Mouse (Mus musculus): ENCODE measurements at regions not wholly inside any gene's neighbourhood (a gene's known extent, or its start where the extent isn't known, plus 50 kb on each side); places are given as distances from the start of the nearest gene placed in this dataset.

DNA sequence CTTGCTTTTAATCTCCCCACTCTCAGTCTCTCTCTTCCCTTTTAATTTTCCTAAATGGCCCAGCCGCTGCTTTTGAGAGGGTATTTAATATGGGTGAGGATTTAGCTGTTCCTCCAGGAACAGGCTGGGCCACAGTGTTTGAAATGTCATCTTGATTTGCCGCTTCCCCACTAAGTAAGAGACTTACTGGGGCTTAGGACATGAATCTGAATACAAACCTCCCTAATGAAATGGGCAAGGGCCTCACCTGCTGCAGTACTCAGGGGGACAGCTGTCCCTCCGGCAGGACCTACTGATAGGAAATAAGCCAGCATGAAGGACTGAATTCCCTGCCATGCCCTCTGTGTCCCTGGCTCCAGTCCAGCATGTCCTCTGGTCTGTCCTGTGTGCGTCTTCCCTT is 50.6 kb upstream of the Prr23a1 start:
- no peak for DNase-seq (ENCODE audit: extremely low spot score)

DNA sequence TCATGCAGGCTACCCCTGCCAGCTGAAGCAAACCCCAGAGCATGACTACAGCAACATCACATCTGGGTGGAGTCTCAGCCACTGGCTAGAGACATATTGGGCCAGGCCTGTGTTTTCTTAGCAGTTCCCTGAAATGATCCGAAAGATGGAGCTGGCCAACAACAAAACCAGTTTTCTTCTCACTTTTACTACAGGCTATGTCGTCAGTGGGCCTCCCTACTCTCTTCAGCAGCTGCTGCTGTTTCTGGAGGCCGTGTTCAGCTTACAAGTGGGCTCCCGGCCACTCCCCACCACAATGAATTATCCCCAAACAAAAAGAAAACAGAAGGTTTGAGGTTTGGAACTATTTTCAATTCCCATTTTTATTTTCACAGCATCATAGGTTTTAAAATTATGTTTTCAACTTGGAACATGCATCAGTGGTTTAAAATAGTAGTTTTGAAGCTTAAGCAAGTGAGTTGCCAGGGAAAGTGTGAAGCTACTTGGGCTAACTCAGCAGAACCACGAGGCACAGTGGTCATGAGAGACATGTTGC is 68.6 kb upstream of the Prr23a1 start:
- DNase-seq (ENCODE audit: extremely low spot score): no peak

GRCm38 (mm10) chr9:98773212-98773611 is 69.1 kb upstream of the Prr23a1 start:
- no peak for DNase-seq (ENCODE audit: extremely low spot score)

GRCm38 (mm10) chr9:98754764-98755163 is 87.5 kb upstream of the Prr23a1 start:
- no peak for DNase-seq (ENCODE audit: extremely low spot score)

- DNase-seq (ENCODE audit: extremely low spot score): no peak
Observed at GRCm38 (mm10) chr9:98753356-98753953, 88.8 kb upstream of the Prr23a1 start.

- DNase-seq (ENCODE audit: extremely low spot score): no peak
Observed at GRCm38 (mm10) chr9:98743785-98744184, 98.5 kb upstream of the Prr23a1 start.

DNA sequence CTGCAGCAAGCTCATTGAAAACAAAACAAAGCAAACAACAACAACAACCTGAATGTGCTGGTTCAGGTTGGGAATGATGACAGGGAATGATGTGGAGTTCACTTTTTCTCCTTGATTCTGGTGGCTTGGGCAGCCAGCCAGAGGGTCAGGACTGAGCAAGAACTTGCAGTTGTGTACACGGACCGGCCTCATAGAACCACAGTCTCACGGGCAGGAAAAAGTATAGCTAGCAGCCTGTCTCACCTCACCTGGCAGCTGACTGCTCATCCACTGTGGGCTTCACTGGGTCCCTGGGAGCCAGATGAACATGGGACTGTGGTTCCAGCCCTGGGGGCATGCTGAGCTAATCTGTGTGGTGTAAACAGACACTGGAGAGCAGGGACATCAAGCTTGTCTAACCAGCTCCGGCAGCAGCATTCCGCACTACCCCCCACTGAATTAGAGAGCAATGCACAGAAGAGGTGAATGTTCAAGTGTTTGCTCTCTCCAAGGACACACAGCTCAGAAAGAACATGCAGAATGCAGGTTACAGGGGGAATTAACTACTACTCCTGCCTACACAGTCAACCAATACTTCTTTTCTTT is 114.9 kb upstream of the Prr23a1 start:
- peak; percentile 31 for DNase-seq (ENCODE audit: extremely low spot score)

- DNase-seq (ENCODE audit: extremely low spot score): peak; percentile 32
Observed at GRCm38 (mm10) chr9:98726638-98727037, 115.7 kb upstream of the Prr23a1 start.

DNA sequence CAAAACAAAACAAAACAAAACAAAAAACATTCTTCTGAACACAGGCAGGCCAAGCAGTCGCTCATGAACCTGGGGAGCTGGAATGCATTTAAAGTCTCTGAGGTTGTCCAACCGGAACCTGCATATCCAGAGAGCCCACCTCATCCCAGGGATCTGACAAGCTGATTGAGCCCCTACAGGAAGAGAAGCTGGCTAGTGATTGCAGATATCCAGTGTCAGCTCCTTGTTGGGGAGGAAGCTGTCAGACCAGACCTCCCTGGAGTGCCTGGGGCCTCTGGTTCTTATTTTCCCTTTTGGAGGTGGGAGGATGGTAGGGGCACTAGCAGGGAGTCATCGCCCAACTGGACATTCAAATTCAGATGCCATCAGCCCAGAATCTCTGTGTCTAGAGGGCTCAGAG is 119.4 kb upstream of the Prr23a1 start:
- no peak for DNase-seq (ENCODE audit: extremely low spot score)

DNA sequence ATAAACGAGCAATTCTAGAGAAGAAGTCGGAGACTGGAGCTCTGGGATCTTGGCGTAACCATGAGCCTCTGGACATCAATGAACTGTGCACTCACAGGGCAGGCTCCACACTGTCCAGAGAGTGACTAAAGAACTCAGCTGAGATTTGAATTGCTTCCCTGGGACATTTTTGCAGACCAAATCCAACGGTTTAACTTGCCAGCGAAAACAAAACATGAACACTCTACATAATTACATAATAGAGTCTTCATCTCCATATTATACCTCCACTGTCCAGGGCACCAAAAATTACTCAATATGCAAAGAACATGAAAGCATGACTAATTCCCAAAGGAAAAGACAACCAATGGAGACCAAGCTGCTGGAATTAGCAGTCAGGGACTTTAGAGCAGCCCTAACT is 119.9 kb upstream of the Mrps22 start:
- no peak for DNase-seq (ENCODE audit: extremely low spot score)

DNA sequence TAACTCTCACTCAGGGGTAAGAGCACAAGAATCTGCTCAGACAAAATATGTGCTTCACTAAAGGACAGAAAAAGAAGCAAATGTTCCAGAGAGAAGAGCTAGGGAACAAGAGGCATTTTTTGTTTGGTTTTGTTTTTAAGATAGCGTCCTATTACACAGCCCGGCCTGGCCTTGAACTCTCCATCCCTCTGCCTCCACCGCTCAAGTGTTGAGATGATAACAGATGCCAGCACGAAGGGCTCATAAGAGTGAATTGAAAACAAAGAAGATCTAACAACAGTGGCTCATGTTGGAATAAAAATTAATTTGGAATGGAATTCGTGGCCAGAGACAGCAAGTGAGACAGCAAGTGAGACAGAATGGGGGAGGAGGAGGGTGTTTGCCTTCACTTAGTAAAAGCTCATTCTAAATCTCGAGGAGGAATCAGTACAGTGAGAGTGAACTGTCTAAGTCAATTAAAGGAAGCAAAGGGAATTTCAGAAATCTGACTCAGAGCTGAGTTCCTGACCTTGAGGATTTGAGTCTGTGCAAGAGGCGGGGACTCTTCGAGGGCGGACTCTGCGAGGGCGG is 116.3 kb upstream of the Mrps22 start:
- DNase-seq (ENCODE audit: extremely low spot score): no peak

- DNase-seq (ENCODE audit: extremely low spot score): no peak
Observed at GRCm38 (mm10) chr9:98714661-98715060, 113.2 kb upstream of the Mrps22 start.

GRCm38 (mm10) chr9:98712826-98713225 is 111.4 kb upstream of the Mrps22 start:
- no peak for DNase-seq (ENCODE audit: extremely low spot score)

DNA sequence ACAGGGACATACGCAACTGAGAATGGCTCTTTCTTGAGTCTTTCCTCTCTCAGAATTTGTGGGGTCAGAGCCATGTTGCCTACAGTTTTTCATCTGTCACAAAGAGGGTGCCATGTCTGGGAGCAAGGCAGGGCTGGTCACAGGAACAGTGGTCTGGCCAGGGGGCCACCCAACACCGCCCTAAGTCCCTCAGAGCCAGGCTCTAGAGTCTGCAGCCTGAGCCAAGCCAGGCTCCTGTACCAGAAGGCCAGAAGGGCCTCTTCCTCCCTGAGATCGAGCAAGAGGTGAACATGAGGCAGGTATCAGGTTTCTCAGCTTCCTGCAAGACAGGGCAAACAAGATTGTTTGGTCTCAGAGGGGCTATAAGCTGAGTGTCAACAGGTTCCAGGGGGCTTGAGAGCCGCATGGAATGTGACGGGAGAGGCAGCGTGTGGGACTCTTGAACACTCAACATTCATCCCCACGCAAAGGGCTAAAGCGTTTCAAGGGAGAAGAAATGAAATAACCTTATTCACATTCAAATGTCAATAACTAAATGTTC is 110.6 kb upstream of the Mrps22 start:
- DNase-seq (ENCODE audit: extremely low spot score): no peak

- DNase-seq (ENCODE audit: extremely low spot score): no peak
Observed at GRCm38 (mm10) chr9:98710155-98710710, 108.8 kb upstream of the Mrps22 start.

DNA sequence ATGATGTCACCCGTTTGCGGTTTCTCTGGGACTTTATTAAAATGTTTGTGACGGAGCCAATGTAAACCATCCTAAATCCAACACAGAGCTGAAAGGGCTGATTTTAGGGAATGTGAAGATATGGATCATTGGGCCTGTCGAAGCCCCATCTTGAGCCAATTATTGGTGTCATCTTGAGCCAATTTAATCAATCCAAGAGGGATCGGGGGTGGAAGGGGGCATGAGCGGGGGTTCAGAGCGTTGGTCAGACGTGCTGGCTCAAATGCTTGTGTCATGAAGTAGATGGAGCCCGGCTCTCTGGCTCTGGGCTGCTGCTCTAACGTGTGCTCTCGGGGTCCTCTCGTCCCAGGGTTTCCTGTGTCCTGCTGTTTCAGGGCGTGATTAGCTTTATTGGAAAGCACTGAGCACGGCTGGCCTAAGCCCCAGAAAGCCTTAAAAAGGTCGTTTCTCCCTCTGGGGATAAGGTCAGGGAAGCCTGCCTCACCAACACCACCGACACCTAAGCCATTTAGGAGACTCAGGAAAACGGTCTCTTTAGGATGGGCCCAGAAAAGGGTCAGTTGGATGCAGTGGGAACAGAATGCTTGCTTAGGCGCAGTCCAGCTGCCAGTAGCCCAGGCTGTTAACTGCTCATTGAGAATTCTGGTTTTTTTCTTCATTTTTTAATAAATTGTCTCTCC is 106.7 kb upstream of the Mrps22 start:
- no peak for DNase-seq (ENCODE audit: extremely low spot score)

DNA sequence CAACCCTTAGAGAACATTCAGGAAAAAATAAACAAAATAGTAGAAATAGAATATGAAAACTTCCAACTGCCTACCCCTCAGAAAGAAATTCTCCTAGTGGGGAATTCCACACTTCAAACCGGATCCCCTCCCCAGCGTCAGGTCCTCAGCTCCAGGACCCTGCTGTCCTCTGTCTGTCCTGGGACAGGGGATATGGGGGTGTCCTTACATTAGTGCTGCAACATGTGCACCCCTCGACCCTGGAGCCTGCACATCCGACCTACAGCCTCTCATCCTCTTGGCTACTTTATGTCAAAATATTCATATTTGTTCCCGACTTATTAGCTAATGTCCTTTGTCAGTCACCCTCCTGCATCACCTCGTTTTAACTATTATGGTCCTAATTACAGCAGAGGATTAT is 106.0 kb upstream of the Mrps22 start:
- DNase-seq (ENCODE audit: extremely low spot score): no peak

- DNase-seq (ENCODE audit: extremely low spot score): peak; percentile 43
Observed at GRCm38 (mm10) chr9:98704131-98704530, 102.7 kb upstream of the Mrps22 start.

DNA sequence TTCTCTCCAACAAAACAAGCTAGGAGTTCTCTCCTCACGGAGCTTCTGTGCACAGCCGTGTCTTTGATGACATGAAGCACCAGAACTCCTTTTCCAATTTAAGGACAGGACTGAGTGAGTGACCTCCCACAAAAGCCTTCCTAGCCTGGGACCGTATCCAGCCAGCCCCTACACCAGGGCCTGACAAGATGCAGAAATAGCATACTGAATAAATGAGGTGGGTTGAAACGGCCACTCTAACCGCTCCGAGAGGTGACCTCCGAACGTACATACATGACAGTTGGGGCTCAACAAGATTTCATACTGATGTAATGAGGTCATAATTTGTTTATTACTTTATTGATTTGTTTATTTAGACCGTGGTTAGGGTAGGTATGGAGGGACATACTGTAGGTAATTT is 101.9 kb upstream of the Mrps22 start:
- no peak for DNase-seq (ENCODE audit: extremely low spot score)

- no peak for DNase-seq (ENCODE audit: extremely low spot score)
Observed at GRCm38 (mm10) chr9:98700571-98700970, 99.1 kb upstream of the Mrps22 start.

- DNase-seq (ENCODE audit: extremely low spot score): peak; percentile 33
Observed at GRCm38 (mm10) chr9:98697155-98697554, 95.7 kb upstream of the Mrps22 start.

GRCm38 (mm10) chr9:98695035-98695434 is 93.6 kb upstream of the Mrps22 start:
- no peak for DNase-seq (ENCODE audit: extremely low spot score)
